Mouse (Mus musculus) c-Kit-positive CD71-positive TER-119-positive erythroid progenitor cells, embryonic 14.5 days (primary cell): ENCODE results near the gene Rack1.
"Not testable (repeated sequence)": the region's sequence is repeated elsewhere in the genome, so short reads cannot be mapped to it uniquely, and the experiment has no call there.

Experiments
- DNase-seq: peaks from one replicate; pipeline ENCODE4 v3.0.0-alpha.2; 2013; ENCODE audit warnings: low spot score

Rack1 gene

GRCm38 (mm10) chr11:48818346-48818745 lies 18.2 kb downstream of the Rack1 start:
- peak; percentile 99 for DNase-seq

GRCm38 (mm10) chr11:48819614-48820307 lies 19.6 kb downstream of the Rack1 start:
- no peak for DNase-seq

GRCm38 (mm10) chr11:48820308-48820674 lies 20.2 kb downstream of the Rack1 start:
- DNase-seq = no peak

- DNase-seq = not testable (repeated sequence)
These were observed 21.2 kb downstream of the Rack1 start for GRCm38 (mm10) chr11:48821299-48821698.

- no peak for DNase-seq
These were observed 22.8 kb downstream of the Rack1 start for GRCm38 (mm10) chr11:48822768-48823512.

GRCm38 (mm10) chr11:48823536-48823972 lies 23.4 kb downstream of the Rack1 start:
- peak; percentile 92 for DNase-seq

GRCm38 (mm10) chr11:48824311-48824830 lies 24.2 kb downstream of the Rack1 start:
- no peak for DNase-seq

- not testable (repeated sequence) for DNase-seq
These were observed 26.0 kb downstream of the Rack1 start, which contains the start of the genes Trim7 and Gm12184 for GRCm38 (mm10) chr11:48825979-48826751. Gene Trim7 (plus strand): TSS chr11:48826140. Gene Gm12184 (minus strand): TSS chr11:48826655.

GRCm38 (mm10) chr11:48826752-48827096 lies 26.6 kb downstream of the Rack1 start:
- no peak for DNase-seq

- DNase-seq = no peak
These were observed 27.8 kb downstream of the Rack1 start for GRCm38 (mm10) chr11:48827926-48828325.

- DNase-seq = no peak
These were observed 30.1 kb downstream of the Rack1 start for GRCm38 (mm10) chr11:48830279-48830678.

- no peak for DNase-seq
These were observed 31.1 kb downstream of the Rack1 start for GRCm38 (mm10) chr11:48831273-48831672.

GRCm38 (mm10) chr11:48833078-48833730 lies 33.1 kb downstream of the Rack1 start:
- no peak for DNase-seq

GRCm38 (mm10) chr11:48833731-48834639 lies 33.9 kb downstream of the Rack1 start:
- DNase-seq = peak; percentile 90

GRCm38 (mm10) chr11:48835923-48836322 lies 35.8 kb downstream of the Rack1 start:
- DNase-seq = no peak

GRCm38 (mm10) chr11:48836990-48837309 lies 36.8 kb downstream of the Rack1 start:
- DNase-seq = no peak

- DNase-seq = no peak
These were observed 37.4 kb downstream of the Rack1 start for GRCm38 (mm10) chr11:48837310-48838180.

- DNase-seq = no peak
These were observed 38.2 kb downstream of the Rack1 start for GRCm38 (mm10) chr11:48838181-48838797.

GRCm38 (mm10) chr11:48838879-48839680 lies 38.9 kb downstream of the Rack1 start:
- DNase-seq = no peak
